Mouse (Mus musculus): ENCODE measurements at regions not wholly inside any gene's neighbourhood (a gene's known extent, or its start where the extent isn't known, plus 50 kb on each side); places are given as distances from the start of the nearest gene placed in this dataset.

GRCm38 (mm10) chr16:30671584-30671983 is 72.1 kb downstream of the Fam43a start:
- 61% methylated on average over 10 of the region's 10 CpGs for WGBS
- Histone ChIP-seq H3K4me2 (replicated peaks; ENCODE audit: low read depth) (no peak overlapping the region), H3K9ac (ENCODE audit: low read length) (no peak overlapping the region), H3K4me1 (replicated peaks; ENCODE audit: control insufficient read depth, insufficient read depth) (no peaks in the 10 kb centered on the region), H3K27me3 (ENCODE audit: control insufficient read depth, insufficient read depth, low read length) (no peaks in the 10 kb centered on the region), H3K27ac (replicated peaks) (no peak overlapping the region), H3K9me3 (ENCODE audit: control insufficient read depth, low read length) (no peaks in the 10 kb centered on the region), H3K36me3 (ENCODE audit: control insufficient read depth, insufficient read depth, low read length) (no peaks in the 10 kb centered on the region), H3K4me3 (ENCODE audit: low read depth, low read length) (no peak overlapping the region)
- no peak for DNase-seq (ENCODE audit: low spot score)
- TF ChIP-seq CTCF (IDR thresholded peaks at IDR 0.05; ENCODE audit: low read depth): no peak
- TF ChIP-seq EP300 (optimal IDR thresholded peaks at IDR 0.05): no peak
- no peak for ATAC-seq (ENCODE audit: low FRiP score, low TSS enrichment)

DNA sequence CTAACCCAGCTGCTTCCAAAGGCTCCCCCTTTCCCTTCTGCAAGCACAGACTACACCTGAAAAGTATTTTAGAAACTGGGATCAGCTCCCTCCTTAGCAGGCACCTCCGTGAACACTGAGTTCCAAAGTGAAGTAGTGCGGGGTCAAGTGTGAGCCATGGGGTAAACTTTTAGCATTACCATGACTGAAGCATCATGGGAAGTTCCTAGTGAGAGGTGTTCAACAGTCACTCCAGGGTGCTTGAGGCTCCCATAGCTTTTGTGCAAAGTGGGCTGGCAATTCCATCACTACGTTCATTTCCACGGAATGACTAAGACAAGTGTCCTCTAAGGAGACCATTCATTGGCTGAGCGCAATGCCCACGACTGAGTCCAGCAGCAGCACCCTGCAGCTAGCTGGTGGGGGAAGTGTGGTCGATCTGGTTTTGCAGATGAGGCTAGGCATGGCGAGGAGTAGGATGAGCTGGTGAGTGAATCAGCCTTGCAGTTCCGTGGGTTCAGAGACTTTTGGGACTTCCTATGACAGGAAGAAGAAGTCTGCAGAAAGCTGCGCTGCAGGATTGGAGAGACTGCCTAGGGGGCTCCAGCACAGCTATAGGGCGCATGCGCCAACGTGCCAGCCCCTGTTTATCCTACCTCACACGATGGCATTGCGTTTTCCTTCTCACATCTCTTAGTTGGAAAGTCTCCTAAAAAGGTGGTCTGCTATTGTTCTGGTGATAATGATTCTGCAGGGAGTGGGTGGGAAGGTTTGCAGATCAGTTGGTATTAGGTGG is 73.4 kb downstream of the Fam43a start:
- WGBS: 66% methylated on average over 15 of the region's 15 CpGs
- Histone ChIP-seq H3K4me3 (ENCODE audit: low read depth, low read length) (no peak overlapping the region), H3K36me3 (ENCODE audit: control insufficient read depth, insufficient read depth, low read length) (no peaks in the 10 kb centered on the region), H3K27me3 (ENCODE audit: control insufficient read depth, insufficient read depth, low read length) (no peaks in the 10 kb centered on the region), H3K9ac (ENCODE audit: low read length) (no peak overlapping the region), H3K4me1 (replicated peaks; ENCODE audit: control insufficient read depth, insufficient read depth) (no peaks in the 10 kb centered on the region), H3K4me2 (replicated peaks; ENCODE audit: low read depth) (no peak overlapping the region), H3K27ac (replicated peaks) (no peak overlapping the region), H3K9me3 (ENCODE audit: control insufficient read depth, low read length) (no peaks in the 10 kb centered on the region)
- DNase-seq (ENCODE audit: low spot score) (no peak), ATAC-seq (ENCODE audit: low FRiP score, low TSS enrichment) (no peak)
- TF ChIP-seq CTCF (IDR thresholded peaks at IDR 0.05; ENCODE audit: low read depth) (no peak), EP300 (optimal IDR thresholded peaks at IDR 0.05) (no peak)

GRCm38 (mm10) chr16:30673662-30674061 is 74.1 kb downstream of the Fam43a start:
- no peak overlapping the region for H3K4me2 ChIP-seq (replicated peaks; ENCODE audit: low read depth)
- 75% methylated on average over 15 of the region's 15 CpGs for WGBS
- TF ChIP-seq CTCF (IDR thresholded peaks at IDR 0.05; ENCODE audit: low read depth): no peak
- no peak for TF ChIP-seq EP300 (optimal IDR thresholded peaks at IDR 0.05)
- H3K9me3 ChIP-seq (ENCODE audit: control insufficient read depth, low read length): no peaks in the 10 kb centered on the region
- no peaks in the 10 kb centered on the region for H3K27me3 ChIP-seq (ENCODE audit: control insufficient read depth, insufficient read depth, low read length)
- ATAC-seq (ENCODE audit: low FRiP score, low TSS enrichment): no peak
- no peak overlapping the region for H3K9ac ChIP-seq (ENCODE audit: low read length)
- no peaks in the 10 kb centered on the region for H3K4me1 ChIP-seq (replicated peaks; ENCODE audit: control insufficient read depth, insufficient read depth)
- H3K27ac ChIP-seq (replicated peaks): no peak overlapping the region
- no peak for DNase-seq (ENCODE audit: low spot score)
- H3K36me3 ChIP-seq (ENCODE audit: control insufficient read depth, insufficient read depth, low read length): no peaks in the 10 kb centered on the region
- H3K4me3 ChIP-seq (ENCODE audit: low read depth, low read length): no peak overlapping the region

- H3K4me3 ChIP-seq (ENCODE audit: low read depth, low read length): no peak overlapping the region
- 60% methylated on average over 4 of the region's 4 CpGs for WGBS
- H3K4me2 ChIP-seq (replicated peaks; ENCODE audit: low read depth): no peak overlapping the region
- no peak overlapping the region for H3K27ac ChIP-seq (replicated peaks)
- H3K9ac ChIP-seq (ENCODE audit: low read length): no peak overlapping the region
- peak; percentile 29; the same call in 1 of the 2 replicates for ATAC-seq (ENCODE audit: low FRiP score, low TSS enrichment)
- no peak for DNase-seq (ENCODE audit: low spot score)
- TF ChIP-seq EP300 (optimal IDR thresholded peaks at IDR 0.05): no peak
- 0 out of 2 replicates have a peak, but pooled peaks have one; percentile 10 for TF ChIP-seq CTCF (IDR thresholded peaks at IDR 0.05; ENCODE audit: low read depth)
- H3K36me3 ChIP-seq (ENCODE audit: control insufficient read depth, insufficient read depth, low read length): no peaks in the 10 kb centered on the region
- H3K9me3 ChIP-seq (ENCODE audit: control insufficient read depth, low read length): no peaks in the 10 kb centered on the region
- no peaks in the 10 kb centered on the region for H3K27me3 ChIP-seq (ENCODE audit: control insufficient read depth, insufficient read depth, low read length)
- H3K4me1 ChIP-seq (replicated peaks; ENCODE audit: control insufficient read depth, insufficient read depth): no peaks in the 10 kb centered on the region
Measured at GRCm38 (mm10) chr16:30675829-30676228, 76.3 kb downstream of the Fam43a start.

DNA sequence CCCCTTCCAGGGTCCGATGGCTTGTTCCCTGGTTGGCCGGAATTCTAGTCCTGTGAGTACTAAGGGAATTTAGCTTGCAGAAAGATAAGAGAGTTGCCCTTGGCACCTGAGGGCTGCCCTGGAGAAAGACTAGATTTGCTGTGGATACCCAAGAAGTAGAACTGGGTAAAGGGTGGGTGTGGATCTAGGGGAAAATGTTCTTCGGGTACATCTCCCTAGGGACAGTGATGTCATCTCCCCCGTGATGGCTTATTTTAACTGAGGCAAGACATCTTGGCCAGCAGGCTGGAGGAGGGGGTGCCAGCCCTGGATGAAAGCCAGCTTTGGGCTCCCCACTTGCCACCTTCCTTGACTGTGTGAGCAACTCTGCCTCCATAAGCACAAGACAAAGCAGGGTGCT is 77.5 kb downstream of the Fam43a start:
- Histone ChIP-seq H3K27me3 (ENCODE audit: control insufficient read depth, insufficient read depth, low read length) (no peaks in the 10 kb centered on the region), H3K4me3 (ENCODE audit: low read depth, low read length) (no peak overlapping the region), H3K4me2 (replicated peaks; ENCODE audit: low read depth) (no peak overlapping the region), H3K4me1 (replicated peaks; ENCODE audit: control insufficient read depth, insufficient read depth) (no peaks in the 10 kb centered on the region), H3K9me3 (ENCODE audit: control insufficient read depth, low read length) (no peaks in the 10 kb centered on the region), H3K36me3 (ENCODE audit: control insufficient read depth, insufficient read depth, low read length) (no peaks in the 10 kb centered on the region), H3K27ac (replicated peaks) (no peak overlapping the region), H3K9ac (ENCODE audit: low read length) (no peak overlapping the region)
- TF ChIP-seq EP300 (optimal IDR thresholded peaks at IDR 0.05): no peak
- TF ChIP-seq CTCF (IDR thresholded peaks at IDR 0.05; ENCODE audit: low read depth): no peak
- no peak for DNase-seq (ENCODE audit: low spot score)
- ATAC-seq (ENCODE audit: low FRiP score, low TSS enrichment): no peak
- 83% methylated on average over 4 of the region's 4 CpGs for WGBS

DNA sequence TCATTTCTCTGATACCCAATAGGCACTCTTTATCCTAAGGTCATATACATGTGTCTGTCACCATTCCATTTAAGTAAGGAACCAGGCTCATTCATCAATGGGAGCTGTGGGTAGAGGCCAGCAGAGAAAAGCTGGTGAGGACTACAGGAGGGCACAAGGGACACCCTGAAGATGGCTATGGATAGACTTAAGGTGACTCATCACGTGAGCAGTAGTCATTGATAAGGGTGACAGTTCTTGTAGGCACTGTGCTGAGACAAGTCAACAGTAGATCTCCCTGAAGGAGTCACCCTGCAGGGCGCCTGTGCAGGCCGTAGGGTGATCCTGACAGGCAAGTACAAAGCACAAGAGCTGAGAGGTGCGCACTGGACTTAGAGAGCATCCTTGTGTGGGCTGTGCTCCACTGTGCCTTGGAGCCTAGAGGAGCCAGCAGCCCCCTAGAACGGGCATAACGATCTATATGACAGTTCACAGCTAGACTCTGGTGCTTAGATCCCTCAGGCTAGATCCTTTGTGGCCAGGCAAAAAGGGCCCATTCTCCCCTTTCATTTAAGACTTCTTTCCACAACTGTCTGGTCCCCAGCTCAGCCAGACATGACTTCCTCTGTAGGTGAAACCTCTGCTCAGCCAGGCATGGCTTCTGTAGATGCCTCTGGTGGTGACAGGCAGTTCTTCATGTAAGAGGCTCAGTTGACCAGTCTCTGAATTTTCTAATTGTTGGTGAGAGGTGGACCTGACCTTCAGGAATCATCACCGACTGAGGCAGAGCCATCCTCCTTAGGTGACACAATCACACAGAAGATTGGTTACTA is 78.6 kb downstream of the Fam43a start:
- DNase-seq (ENCODE audit: low spot score): no peak
- 0 out of 2 replicates have a peak, but pooled peaks have one; percentile 40 for ATAC-seq (ENCODE audit: low FRiP score, low TSS enrichment)

More for the DNA sequence above, 78.6 kb downstream of the Fam43a start:
- no peaks in the 10 kb centered on the region for H3K4me1 ChIP-seq (replicated peaks; ENCODE audit: control insufficient read depth, insufficient read depth)
- no peaks in the 10 kb centered on the region for H3K27me3 ChIP-seq (ENCODE audit: control insufficient read depth, insufficient read depth, low read length)
- H3K4me2 ChIP-seq (replicated peaks; ENCODE audit: low read depth): no peak overlapping the region
- no peaks in the 10 kb centered on the region for H3K36me3 ChIP-seq (ENCODE audit: control insufficient read depth, insufficient read depth, low read length)
- no peak overlapping the region for H3K9ac ChIP-seq (ENCODE audit: low read length)
- no peak overlapping the region for H3K27ac ChIP-seq (replicated peaks)
- 82% methylated on average over 7 of the region's 7 CpGs for WGBS
- H3K9me3 ChIP-seq (ENCODE audit: control insufficient read depth, low read length): no peaks in the 10 kb centered on the region
- TF ChIP-seq EP300 (optimal IDR thresholded peaks at IDR 0.05): no peak
- TF ChIP-seq CTCF (IDR thresholded peaks at IDR 0.05; ENCODE audit: low read depth): 0 out of 2 replicates have a peak, but pooled peaks have one; percentile 6
- no peak overlapping the region for H3K4me3 ChIP-seq (ENCODE audit: low read depth, low read length)

Measured in stomach, postnatal 0 days (tissue).